Mouse (Mus musculus): ENCODE data around the gene Ptpra. TPM values are rescaled to one million over a fixed set of nuclear protein-coding genes. Genes with fewer than 3 reads are reported as not detected.

Gene Ptpra
- polyA plus RNA-seq, 1 experiment from 2014 or later, result 144 TPM

DNA sequence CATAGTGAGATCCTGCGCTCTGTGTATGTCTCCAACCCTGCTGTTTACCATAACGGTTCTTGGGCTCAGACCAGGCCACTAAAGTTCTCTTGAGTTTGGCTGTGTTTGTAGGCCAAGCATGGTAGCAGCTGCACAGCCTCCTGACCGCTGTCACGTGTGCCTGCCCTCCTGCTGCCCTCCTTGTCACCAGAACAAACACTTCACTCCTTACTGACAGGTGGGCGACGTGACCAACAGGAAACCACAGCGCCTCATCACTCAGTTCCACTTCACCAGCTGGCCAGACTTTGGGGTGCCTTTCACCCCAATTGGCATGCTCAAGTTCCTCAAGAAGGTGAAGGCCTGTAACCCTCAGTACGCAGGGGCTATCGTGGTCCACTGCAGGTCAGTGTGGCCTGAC is 90.2 kb downstream of the Ptpra start:
- no peak overlapping the region for H3K4me3 ChIP-seq (ENCODE audit: low read depth, low read length)
- no peak overlapping the region for H3K9ac ChIP-seq (ENCODE audit: low read depth, low read length)
- H3K9me3 ChIP-seq (replicated peaks; ENCODE audit: control insufficient read depth, low read length, poor library complexity, severe bottlenecking), result no peaks in the 10 kb centered on the region
- WGBS, result 90% methylated on average over 9 of the region's 9 CpGs
- H3K4me2 ChIP-seq (ENCODE audit: low read length), result no peak overlapping the region
- no peaks in the 10 kb centered on the region for H3K27me3 ChIP-seq (ENCODE audit: control insufficient read depth, insufficient read depth, low read depth, low read length)
- H3K4me1 ChIP-seq (ENCODE audit: control insufficient read depth, insufficient read depth, low read length), result no peaks in the 10 kb centered on the region
- no peak for ATAC-seq
- H3K36me3 ChIP-seq (ENCODE audit: control insufficient read depth, insufficient read depth, low read length), result peaks cover 48% of the 10 kb centered on the region
- no peak overlapping the region for H3K27ac ChIP-seq (ENCODE audit: low read length)

GRCm38 (mm10) chr2:130546957-130547356 is 96.9 kb downstream of the Ptpra start:
- Histone ChIP-seq H3K9ac (ENCODE audit: low read depth, low read length) (no peak overlapping the region), H3K4me2 (ENCODE audit: low read length) (no peak overlapping the region), H3K4me1 (ENCODE audit: control insufficient read depth, insufficient read depth, low read length) (no peaks in the 10 kb centered on the region), H3K27me3 (ENCODE audit: control insufficient read depth, insufficient read depth, low read depth, low read length) (no peaks in the 10 kb centered on the region), H3K9me3 (replicated peaks; ENCODE audit: control insufficient read depth, low read length, poor library complexity, severe bottlenecking) (no peaks in the 10 kb centered on the region), H3K36me3 (ENCODE audit: control insufficient read depth, insufficient read depth, low read length) (peaks cover 54% of the 10 kb centered on the region), H3K4me3 (ENCODE audit: low read depth, low read length) (no peak overlapping the region), H3K27ac (ENCODE audit: low read length) (no peak overlapping the region)
- ATAC-seq, result no peak
- 95% methylated on average over 8 of the region's 8 CpGs for WGBS

GRCm38 (mm10) chr2:130554841-130555240 is 104.8 kb downstream of the Ptpra start:
- WGBS, result 89% methylated on average over 7 of the region's 7 CpGs
- H3K9me3 ChIP-seq (replicated peaks; ENCODE audit: control insufficient read depth, low read length, poor library complexity, severe bottlenecking), result no peaks in the 10 kb centered on the region
- H3K4me1 ChIP-seq (ENCODE audit: control insufficient read depth, insufficient read depth, low read length), result no peaks in the 10 kb centered on the region
- ATAC-seq, result no peak
- peaks cover 38% of the 10 kb centered on the region for H3K36me3 ChIP-seq (ENCODE audit: control insufficient read depth, insufficient read depth, low read length)
- no peaks in the 10 kb centered on the region for H3K27me3 ChIP-seq (ENCODE audit: control insufficient read depth, insufficient read depth, low read depth, low read length)
- H3K9ac ChIP-seq (ENCODE audit: low read depth, low read length), result no peak overlapping the region
- no peak overlapping the region for H3K27ac ChIP-seq (ENCODE audit: low read length)
- H3K4me2 ChIP-seq (ENCODE audit: low read length), result no peak overlapping the region
- H3K4me3 ChIP-seq (ENCODE audit: low read depth, low read length), result no peak overlapping the region

GRCm38 (mm10) chr2:130556292-130556691 is 106.2 kb downstream of the Ptpra start:
- H3K4me1 ChIP-seq (ENCODE audit: control insufficient read depth, insufficient read depth, low read length), result no peaks in the 10 kb centered on the region
- H3K36me3 ChIP-seq (ENCODE audit: control insufficient read depth, insufficient read depth, low read length), result peaks cover 34% of the 10 kb centered on the region
- no peak for ATAC-seq
- H3K4me3 ChIP-seq (ENCODE audit: low read depth, low read length), result no peak overlapping the region
- WGBS, result 86% methylated on average over 1 of the region's 1 CpGs
- no peaks in the 10 kb centered on the region for H3K9me3 ChIP-seq (replicated peaks; ENCODE audit: control insufficient read depth, low read length, poor library complexity, severe bottlenecking)
- H3K27ac ChIP-seq (ENCODE audit: low read length), result no peak overlapping the region
- H3K9ac ChIP-seq (ENCODE audit: low read depth, low read length), result no peak overlapping the region
- H3K4me2 ChIP-seq (ENCODE audit: low read length), result no peak overlapping the region
- no peaks in the 10 kb centered on the region for H3K27me3 ChIP-seq (ENCODE audit: control insufficient read depth, insufficient read depth, low read depth, low read length)

DNA sequence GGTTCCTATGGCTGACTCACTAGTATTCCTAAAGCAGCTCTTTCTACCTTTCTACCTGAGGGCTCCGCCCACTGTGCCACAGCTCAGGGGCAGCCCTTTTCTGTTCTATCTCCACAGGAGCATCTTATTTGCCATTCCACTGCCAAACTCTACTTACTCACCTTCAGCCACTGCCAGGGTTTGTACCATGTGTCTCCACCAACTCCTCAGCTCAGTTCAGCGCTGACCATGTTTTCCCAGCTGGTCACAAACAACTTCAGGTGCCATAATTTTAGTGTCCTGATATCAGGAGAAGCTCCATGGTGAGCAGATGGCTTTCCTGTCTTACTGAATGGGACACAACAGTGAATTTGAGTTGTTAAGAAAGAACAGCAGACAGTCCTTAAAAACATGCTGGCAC is 107.4 kb downstream of the Ptpra start:
- H3K4me3 ChIP-seq (ENCODE audit: low read depth, low read length), result no peak overlapping the region
- no peaks in the 10 kb centered on the region for H3K9me3 ChIP-seq (replicated peaks; ENCODE audit: control insufficient read depth, low read length, poor library complexity, severe bottlenecking)
- H3K4me1 ChIP-seq (ENCODE audit: control insufficient read depth, insufficient read depth, low read length), result no peaks in the 10 kb centered on the region
- peaks cover 29% of the 10 kb centered on the region for H3K36me3 ChIP-seq (ENCODE audit: control insufficient read depth, insufficient read depth, low read length)
- no peak overlapping the region for H3K27ac ChIP-seq (ENCODE audit: low read length)
- no peak overlapping the region for H3K4me2 ChIP-seq (ENCODE audit: low read length)
- WGBS, result 100% methylated on average over 2 of the region's 2 CpGs
- H3K9ac ChIP-seq (ENCODE audit: low read depth, low read length), result no peak overlapping the region
- no peak for ATAC-seq
- no peaks in the 10 kb centered on the region for H3K27me3 ChIP-seq (ENCODE audit: control insufficient read depth, insufficient read depth, low read depth, low read length)

GRCm38 (mm10) chr2:130558015-130558414 is 107.9 kb downstream of the Ptpra start:
- no peak overlapping the region for H3K4me3 ChIP-seq (ENCODE audit: low read depth, low read length)
- peaks cover 3% of the 10 kb centered on the region; the same call in 1 of the 2 replicates for H3K4me1 ChIP-seq (ENCODE audit: control insufficient read depth, insufficient read depth, low read length)
- H3K4me2 ChIP-seq (ENCODE audit: low read length), result no peak overlapping the region
- no peaks in the 10 kb centered on the region for H3K27me3 ChIP-seq (ENCODE audit: control insufficient read depth, insufficient read depth, low read depth, low read length)
- H3K36me3 ChIP-seq (ENCODE audit: control insufficient read depth, insufficient read depth, low read length), result peaks cover 29% of the 10 kb centered on the region
- 66% methylated on average over 2 of the region's 2 CpGs for WGBS
- H3K9ac ChIP-seq (ENCODE audit: low read depth, low read length), result no peak overlapping the region
- H3K27ac ChIP-seq (ENCODE audit: low read length), result no peak overlapping the region
- no peak for ATAC-seq
- H3K9me3 ChIP-seq (replicated peaks; ENCODE audit: control insufficient read depth, low read length, poor library complexity, severe bottlenecking), result no peaks in the 10 kb centered on the region

GRCm38 (mm10) chr2:130563212-130564055 is 113.4 kb downstream of the Ptpra start, which contains the start of gene Mrps26:
Gene Mrps26, plus strand, starts transcription at chr2:130563742.
- Histone ChIP-seq H3K36me3 (ENCODE audit: control insufficient read depth, insufficient read depth, low read length) (peaks cover 7% of the 10 kb centered on the region; the same call in 1 of the 2 replicates), H3K4me3 (ENCODE audit: low read depth, low read length) (peak within 1 kb of the TSS; percentile 77), H3K27me3 (ENCODE audit: control insufficient read depth, insufficient read depth, low read depth, low read length) (no peaks in the 10 kb centered on the region), H3K9me3 (replicated peaks; ENCODE audit: control insufficient read depth, low read length, poor library complexity, severe bottlenecking) (no peaks in the 10 kb centered on the region), H3K4me2 (ENCODE audit: low read length) (peak within 1 kb of the TSS; percentile 89), H3K27ac (ENCODE audit: low read length) (peak within 1 kb of the TSS; percentile 70), H3K4me1 (ENCODE audit: control insufficient read depth, insufficient read depth, low read length) (peaks cover 18% of the 10 kb centered on the region), H3K9ac (ENCODE audit: low read depth, low read length) (peak within 1 kb of the TSS; percentile 94)
- WGBS, result under 1% methylated on average over 61 of the region's 61 CpGs
- peak; percentile 99 for ATAC-seq

- under 1% methylated on average over 21 of the region's 23 CpGs for WGBS
- peak; percentile 41 for ATAC-seq
- H3K27me3 ChIP-seq (ENCODE audit: control insufficient read depth, insufficient read depth, low read depth, low read length), result no peaks in the 10 kb centered on the region
- H3K4me3 ChIP-seq (ENCODE audit: low read depth, low read length), result peak overlapping the region; percentile 77
- peak overlapping the region; percentile 89 for H3K4me2 ChIP-seq (ENCODE audit: low read length)
- peaks cover 18% of the 10 kb centered on the region for H3K4me1 ChIP-seq (ENCODE audit: control insufficient read depth, insufficient read depth, low read length)
- no peaks in the 10 kb centered on the region for H3K9me3 ChIP-seq (replicated peaks; ENCODE audit: control insufficient read depth, low read length, poor library complexity, severe bottlenecking)
- peak overlapping the region; percentile 45 for H3K27ac ChIP-seq (ENCODE audit: low read length)
- H3K36me3 ChIP-seq (ENCODE audit: control insufficient read depth, insufficient read depth, low read length), result peaks cover 7% of the 10 kb centered on the region; the same call in 1 of the 2 replicates
- peak overlapping the region; percentile 94 for H3K9ac ChIP-seq (ENCODE audit: low read depth, low read length)
Measured at GRCm38 (mm10) chr2:130564063-130564462, 114.0 kb downstream of the Ptpra start.

DNA sequence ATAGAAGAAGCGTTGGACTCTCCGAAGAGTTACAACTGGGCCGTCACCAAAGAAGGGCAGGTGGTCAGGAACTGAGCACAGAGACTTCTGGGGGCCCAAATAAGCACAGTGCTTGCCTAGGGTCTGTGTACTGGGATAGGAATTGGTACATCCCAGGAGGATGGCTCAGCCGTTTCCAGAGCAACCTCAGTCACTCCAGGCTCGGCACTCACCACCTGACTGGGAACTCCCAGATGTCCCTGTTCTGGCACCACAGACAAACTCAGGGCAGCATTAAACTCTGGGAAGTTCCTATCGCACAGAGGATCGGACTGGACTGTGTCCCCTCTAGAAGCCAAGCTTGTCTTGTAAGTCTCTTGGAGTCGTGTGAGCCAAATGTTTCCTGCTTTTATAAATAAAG is 114.9 kb downstream of the Ptpra start:
- no peak overlapping the region for H3K9ac ChIP-seq (ENCODE audit: low read depth, low read length)
- WGBS, result 81% methylated on average over 8 of the region's 8 CpGs
- no peak for ATAC-seq
- peak overlapping the region; percentile 77 for H3K4me3 ChIP-seq (ENCODE audit: low read depth, low read length)
- peak overlapping the region; percentile 89 for H3K4me2 ChIP-seq (ENCODE audit: low read length)
- H3K27ac ChIP-seq (ENCODE audit: low read length), result no peak overlapping the region
- H3K4me1 ChIP-seq (ENCODE audit: control insufficient read depth, insufficient read depth, low read length), result peaks cover 18% of the 10 kb centered on the region
- H3K36me3 ChIP-seq (ENCODE audit: control insufficient read depth, insufficient read depth, low read length), result peaks cover 7% of the 10 kb centered on the region; the same call in 1 of the 2 replicates
- no peaks in the 10 kb centered on the region for H3K9me3 ChIP-seq (replicated peaks; ENCODE audit: control insufficient read depth, low read length, poor library complexity, severe bottlenecking)
- no peaks in the 10 kb centered on the region for H3K27me3 ChIP-seq (ENCODE audit: control insufficient read depth, insufficient read depth, low read depth, low read length)

Measured in midbrain, embryonic 16.5 days (tissue).